7 mouse cellular contexts compared by ENCODE assay signal in the genomic region with DNA sequence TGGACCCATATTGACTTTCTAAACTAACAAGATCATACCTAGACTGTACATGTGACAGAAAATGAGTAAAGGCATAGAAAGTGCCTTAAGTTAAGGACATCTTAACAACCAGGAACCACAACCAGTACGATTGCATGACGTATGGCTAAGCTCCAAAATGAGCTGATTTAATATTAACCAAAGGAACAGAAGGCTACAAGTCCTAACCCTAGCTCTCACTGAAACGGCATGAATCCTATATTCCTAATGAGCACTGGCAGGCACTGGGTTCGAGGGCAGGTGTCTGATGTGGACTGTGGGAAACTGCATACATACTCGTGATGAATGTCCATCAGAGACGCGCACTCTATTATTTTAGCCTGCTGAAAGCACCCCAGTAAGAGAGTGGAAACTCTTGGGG. TPM values are rescaled to one million over a fixed set of nuclear protein-coding genes. Genes with fewer than 3 reads are reported as not detected.
DNase-seq lines count a peak whose midpoint lies in the region; ATAC-seq and TF ChIP-seq lines count a peak whose summit lies in the region.

No protein-coding gene starts in this region.

- H3K27ac ChIP-seq in spleen, adult 2 months (ENCODE audit: insufficient read depth, low read length), result peak overlapping the region; percentile 94
- no peak overlapping the region for H3K27ac ChIP-seq in limb, embryonic 13.5 days
- H3K27ac ChIP-seq in stomach, embryonic 15.5 days, result peak overlapping the region; percentile 95; the same call in 1 of the 2 replicates

- peaks cover 6% of the 10 kb centered on the region; the same call in 1 of the 2 replicates for H3K4me1 ChIP-seq in spleen, adult 2 months (ENCODE audit: control insufficient read depth, insufficient read depth, insufficient read length)
- H3K4me1 ChIP-seq in limb, embryonic 13.5 days, result peaks cover 38% of the 10 kb centered on the region
- H3K4me1 ChIP-seq in stomach, embryonic 15.5 days, result peaks cover 21% of the 10 kb centered on the region; the same call in 1 of the 2 replicates

- H3K9ac ChIP-seq in limb, embryonic 13.5 days, result peak overlapping the region; percentile 99
- peak overlapping the region; percentile 99; the same call in 1 of the 2 replicates for H3K9ac ChIP-seq in stomach, embryonic 15.5 days

- no peaks in the 10 kb centered on the region for H3K9me3 ChIP-seq in limb, embryonic 13.5 days
- H3K9me3 ChIP-seq in stomach, embryonic 15.5 days, result no peaks in the 10 kb centered on the region

- 0 out of 2 replicates have a peak, but pooled peaks have one; percentile 10 for ATAC-seq in erythroid progenitor cell, adult 5-6 weeks (replicated peaks; ENCODE audit: low FRiP score, poor library complexity, severe bottlenecking)
- no peak for ATAC-seq in limb, embryonic 13.5 days (ENCODE audit: low FRiP score, low read depth)
- no peak for ATAC-seq in stomach, embryonic 15.5 days (ENCODE audit: insufficient read depth, low FRiP score, low read depth)

- no peaks in the 10 kb centered on the region for H3K36me3 ChIP-seq in spleen, adult 2 months (ENCODE audit: control insufficient read depth, insufficient read depth, low read length)
- H3K36me3 ChIP-seq in limb, embryonic 13.5 days, result no peaks in the 10 kb centered on the region
- no peaks in the 10 kb centered on the region for H3K36me3 ChIP-seq in stomach, embryonic 15.5 days

- H3K4me2 ChIP-seq in limb, embryonic 13.5 days (replicated peaks), result peak overlapping the region; percentile 90
- peak overlapping the region; percentile 80 for H3K4me2 ChIP-seq in stomach, embryonic 15.5 days

- no peaks in the 10 kb centered on the region for H3K27me3 ChIP-seq in spleen, adult 2 months (ENCODE audit: control insufficient read depth, insufficient read depth, low read length)
- no peaks in the 10 kb centered on the region for H3K27me3 ChIP-seq in limb, embryonic 13.5 days
- no peaks in the 10 kb centered on the region for H3K27me3 ChIP-seq in stomach, embryonic 15.5 days (replicated peaks)

- no peak for TF ChIP-seq POLR2A in spleen, adult 2 months (IDR thresholded peaks at IDR 0.05; ENCODE audit: low read depth, low read length)

- no peak for TF ChIP-seq CTCF in spleen, adult 2 months (IDR thresholded peaks at IDR 0.05; ENCODE audit: extremely low read depth, insufficient read depth, insufficient read length, insufficient replicate concordance)

- peak overlapping the region; percentile 81 for H3K4me3 ChIP-seq in spleen, adult 2 months (ENCODE audit: extremely low read depth, insufficient read depth, insufficient read length)
- peak overlapping the region; percentile 93 for H3K4me3 ChIP-seq in limb, embryonic 13.5 days
- peak overlapping the region; percentile 94 for H3K4me3 ChIP-seq in stomach, embryonic 15.5 days (replicated peaks)

- DNase-seq in spleen, adult 2 months (ENCODE audit: low read depth in 1 of 2, low spot score in 2 of 2), result no peak
- DNase-seq in spleen, adult 18-20 months, result no peak
- no peak for DNase-seq in ovary, postnatal 14 days (ENCODE audit: low spot score)
- no peak for DNase-seq in testis, postnatal 10 days (ENCODE audit: low spot score)

- 2% methylated on average over 7 of the region's 7 CpGs for WGBS in spleen, adult 2 months
- WGBS in limb, embryonic 13.5 days, result 30% methylated on average over 7 of the region's 7 CpGs
- WGBS in stomach, embryonic 15.5 days, result 19% methylated on average over 7 of the region's 7 CpGs

RNA-seq across cellular contexts. Expression of gene Dcun1d1, which starts 5.9 kb away (rescaled TPM):
- polyA plus RNA-seq in spleen, adult 2 months (2012; rRNA removed), result 3.6 and 7.4 TPM in 2 replicates
- total RNA-seq in erythroid progenitor cell, adult 5-6 weeks (2015; ENCODE audit: low replicate concordance), result 114 and 132 TPM in 2 replicates
- 152 and 181 TPM in 2 replicates for total RNA-seq in erythroid progenitor cell, adult 5-6 weeks (2017; ENCODE audit: low replicate concordance)
- 112 and 114 TPM in 2 replicates for polyA plus RNA-seq in limb, embryonic 13.5 days (2015; fragmentation: Nextera tagmentation; extraction: Ambion mirVana)
- 93.3 and 104 TPM in 2 replicates for polyA plus RNA-seq in stomach, embryonic 15.5 days (2015; fragmentation: Nextera tagmentation; extraction: Ambion mirVana)

Comparison
In these comparisons a context has a peak if more than half of its experiments do, and no peak if none do; other contexts are left out.
1. RNA of gene Dcun1d1, which starts 5.9 kb away (polyA plus RNA-seq): 112 to 114 TPM in limb, embryonic 13.5 days and 93.3 to 104 TPM in stomach, embryonic 15.5 days; 3.6 to 7.4 TPM in spleen, adult 2 months; every median in the first group is over 10 times any median in the second.
2. Peak in every context shown above with its lines, with median percentiles within 50 percentile points of each other: H3K4me3 ChIP-seq.